Mouse (Mus musculus) MEL (cell line): Measurements from ENCODE around the gene Maco1. TPM values are rescaled to one million over a fixed set of nuclear protein-coding genes. Genes with fewer than 3 reads are reported as not detected.

Experiments
- DNase-seq: peaks from one replicate; pipeline ENCODE4 v3.0.0; 2011; ENCODE audit warnings: low read depth, low spot score
- H3K27ac ChIP-seq: 2 replicates; pipeline ENCODE4 v1.5.1; 2012; ENCODE audit warnings: low read depth, mild to moderate bottlenecking, control low read depth, low read length, moderate library complexity; ENCODE audit not compliant: control insufficient read depth
- H3K27me3 ChIP-seq, 2 experiments: fragments of 150-350 bp in 1 of 2; sonication (generic) in 1 of 2; 2 replicates each; pipeline ENCODE4 v1.6.1; 2012; ENCODE audit warnings: low read length in 2 of 2, mild to moderate bottlenecking in 2 of 2, improper control_type of control experiment in 1 of 2, moderate library complexity in 1 of 2; ENCODE audit not compliant: insufficient read depth in 2 of 2, control insufficient read depth in 1 of 2
- H3K36me3 ChIP-seq, 2 experiments: 2 replicates each; pipeline ENCODE4 v1.6.1; 2012 to 2014; ENCODE audit warnings: low read length in 2 of 2, improper control_type of control experiment in 1 of 2, inconsistent platforms in 1 of 2, mild to moderate bottlenecking in 1 of 2; ENCODE audit not compliant: insufficient read depth in 2 of 2, control insufficient read depth in 1 of 2
- H3K4me1 ChIP-seq, 2 experiments: fragments of 150-350 bp in 1 of 2; sonication (generic) in 1 of 2; 2 replicates each; pipeline ENCODE4 v1.6.1; 2012; ENCODE audit warnings: low read length in 2 of 2, improper control_type of control experiment in 1 of 2, mild to moderate bottlenecking in 1 of 2; ENCODE audit not compliant: insufficient read depth in 2 of 2, control insufficient read depth in 1 of 2
- H3K4me3 ChIP-seq, 2 experiments: fragments of 150-350 bp in 1 of 2; sonication (generic) in 1 of 2; 2 replicates each; pipeline ENCODE4 v1.5.1; 2012; ENCODE audit warnings: low read depth in 2 of 2, low read length in 2 of 2, mild to moderate bottlenecking in 2 of 2, moderate library complexity in 2 of 2, control low read depth in 1 of 2, improper control_type of control experiment in 1 of 2; ENCODE audit not compliant: control insufficient read depth in 1 of 2, insufficient read depth in 1 of 2
- H3K79me2 ChIP-seq: 2 replicates; pipeline ENCODE4 v1.6.1; 2012; ENCODE audit warnings: mild to moderate bottlenecking, low read length, moderate library complexity; ENCODE audit not compliant: control insufficient read depth, poor library complexity, insufficient read depth
- H3K9ac ChIP-seq: 2 replicates; pipeline ENCODE4 v1.6.1; 2012; ENCODE audit warnings: low read depth, mild to moderate bottlenecking, control low read depth, low read length, moderate library complexity; ENCODE audit not compliant: control insufficient read depth, poor library complexity, severe bottlenecking
- H3K9me3 ChIP-seq: fragments of 150-350 bp; sonication (generic); replicated peaks from 2 replicates; pipeline ENCODE4 v1.6.1; 2012; ENCODE audit warnings: mild to moderate bottlenecking, low read length, improper control_type of control experiment, moderate library complexity; ENCODE audit not compliant: insufficient read depth
- CHD1 ChIP-seq: IDR thresholded peaks from 2 replicates; pipeline ENCODE4 v1.6.1; 2012; ENCODE audit warnings: low read depth, mild to moderate bottlenecking, inconsistent platforms, low read length, improper control_type of control experiment
- CHD2 ChIP-seq: IDR thresholded peaks from 2 replicates; pipeline ENCODE4 v1.6.1; 2011; ENCODE audit warnings: low read length, improper control_type of control experiment
- E2F4 ChIP-seq: IDR thresholded peaks from 2 replicates; pipeline ENCODE4 v1.6.1; 2011; ENCODE audit warnings: low read depth, low read length, improper control_type of control experiment, borderline replicate concordance
- ETS1 ChIP-seq: IDR thresholded peaks from 2 replicates; pipeline ENCODE4 v1.6.1; 2012; ENCODE audit warnings: low read depth, mild to moderate bottlenecking, inconsistent platforms, low read length, improper control_type of control experiment, moderate library complexity
- GATA1 ChIP-seq: IDR thresholded peaks from 2 replicates; pipeline ENCODE4 v1.6.1; 2011; ENCODE audit warnings: low read depth, low read length, improper control_type of control experiment
- JUND ChIP-seq: IDR thresholded peaks from 2 replicates; pipeline ENCODE4 v1.6.1; 2011; ENCODE audit warnings: low read depth, mild to moderate bottlenecking, improper control_type of control experiment, low read length
- MAFK ChIP-seq: IDR thresholded peaks from 2 replicates; pipeline ENCODE4 v1.6.1; 2011; ENCODE audit warnings: low read depth, mild to moderate bottlenecking, low read length, improper control_type of control experiment, borderline replicate concordance
- MAX ChIP-seq: IDR thresholded peaks from 2 replicates; pipeline ENCODE4 v1.6.1; 2011; ENCODE audit warnings: low read length, improper control_type of control experiment
- MAZ ChIP-seq: IDR thresholded peaks from 2 replicates; pipeline ENCODE4 v1.6.1; 2012; ENCODE audit warnings: low read depth, mild to moderate bottlenecking, inconsistent platforms, low read length, improper control_type of control experiment
- MXI1 ChIP-seq: IDR thresholded peaks from 2 replicates; pipeline ENCODE4 v1.6.1; 2011; ENCODE audit warnings: mild to moderate bottlenecking, low read depth, low read length, improper control_type of control experiment
- MYC ChIP-seq: IDR thresholded peaks from 2 replicates; pipeline ENCODE4 v1.6.1; 2011; ENCODE audit warnings: low read depth, mild to moderate bottlenecking, low read length, improper control_type of control experiment, moderate library complexity
- NELFE ChIP-seq: IDR thresholded peaks from 2 replicates; pipeline ENCODE4 v1.6.1; 2011; ENCODE audit warnings: low read depth, low read length, improper control_type of control experiment
- POLR2AphosphoS2 ChIP-seq: IDR thresholded peaks from 2 replicates; pipeline ENCODE4 v1.6.1; 2011; ENCODE audit warnings: low read length, improper control_type of control experiment
- RAD21 ChIP-seq: IDR thresholded peaks from 2 replicates; pipeline ENCODE4 v1.6.1; 2011; ENCODE audit warnings: mild to moderate bottlenecking, low read depth, low read length, improper control_type of control experiment
- SMC3 ChIP-seq: IDR thresholded peaks from 2 replicates; pipeline ENCODE4 v1.6.1; 2011; ENCODE audit warnings: low read depth, low read length, improper control_type of control experiment
- TCF12 ChIP-seq: IDR thresholded peaks from 2 replicates; pipeline ENCODE4 v1.6.1; 2014; ENCODE audit warnings: low read depth, mild to moderate bottlenecking, inconsistent platforms, low read length, improper control_type of control experiment, moderate library complexity
- UBTF ChIP-seq: IDR thresholded peaks from 2 replicates; pipeline ENCODE4 v1.6.1; 2012; ENCODE audit warnings: low read depth, mild to moderate bottlenecking, inconsistent platforms, low read length, improper control_type of control experiment, moderate library complexity, borderline replicate concordance; ENCODE audit not compliant: insufficient read depth
- USF2 ChIP-seq, 2 experiments: IDR thresholded peaks; 2 replicates each; pipeline ENCODE4 v1.6.1; 2011 to 2012; ENCODE audit warnings: improper control_type of control experiment in 2 of 2, low read length in 2 of 2, borderline replicate concordance in 1 of 2, inconsistent platforms in 1 of 2, low read depth in 1 of 2, mild to moderate bottlenecking in 1 of 2; ENCODE audit not compliant: insufficient read depth in 1 of 2
- ZC3H11A ChIP-seq: IDR thresholded peaks from 2 replicates; pipeline ENCODE4 v1.6.1; 2012; ENCODE audit warnings: low read depth, mild to moderate bottlenecking, inconsistent platforms, low read length, improper control_type of control experiment
- ZKSCAN1 ChIP-seq: IDR thresholded peaks from 2 replicates; pipeline ENCODE4 v1.6.1; 2012; ENCODE audit warnings: low read depth, mild to moderate bottlenecking, inconsistent platforms, low read length, improper control_type of control experiment, moderate library complexity
- ZNF384 ChIP-seq: IDR thresholded peaks from 2 replicates; pipeline ENCODE4 v1.6.1; 2012; ENCODE audit warnings: low read depth, mild to moderate bottlenecking, inconsistent platforms, low read length, improper control_type of control experiment
- polyA plus RNA-seq, 2 experiments: library from polyadenylated mRNA; stranded (reverse) in 1 of 2; unstranded in 1 of 2; fragments of >175 nt in 1 of 2; fragments of >200 nt in 1 of 2; gene quantifications; 2 replicates each; pipeline versions ENCODE4 v1.2.1 to v1.2.4; 2012; ENCODE audit warnings: low replicate concordance in 2 of 2, low read depth in 1 of 2; ENCODE audit not compliant: insufficient read length in 2 of 2, insufficient read depth in 1 of 2, missing spikeins in 1 of 2
- total RNA-seq: library from RNA; depleted of rRNA; stranded (reverse); fragments of 300-350 nt; gene quantifications from 2 replicates; pipeline ENCODE4 v1.2.3, GENCODE M21; 2012

The Maco1 gene
- total and polyA plus RNA-seq, 3 experiments: 22.2 to 35.9 TPM; not detected in 1

- Histone ChIP-seq H3K4me1 (peaks cover 8% of the 10 kb centered on the region in 2 experiments), H3K27ac (no peak overlapping the region), H3K9ac (no peak overlapping the region), H3K27me3 (no peaks in the 10 kb centered on the region), H3K9me3 (no peaks in the 10 kb centered on the region), H3K36me3 (peaks cover 0 to 4% of the 10 kb centered on the region in 2 experiments; a peak in 2 of 4 replicates), H3K79me2 (no peaks in the 10 kb centered on the region), H3K4me3 (no peak overlapping the region)
- TF ChIP-seq GATA1 (no peak), UBTF (no peak), MAZ (no peak)
- DNase-seq: no peak
These were observed 79.0 kb downstream of the Maco1 start for GRCm38 (mm10) chr4:134774126-134774525.

- H3K36me3 ChIP-seq: peaks cover 0 to 4% of the 10 kb centered on the region in 2 experiments; a peak in 2 of 4 replicates
- no peaks in the 10 kb centered on the region for H3K79me2 ChIP-seq
- no peak overlapping the region for H3K4me3 ChIP-seq
- no peaks in the 10 kb centered on the region for H3K9me3 ChIP-seq
- H3K27me3 ChIP-seq: no peaks in the 10 kb centered on the region
- H3K9ac ChIP-seq: no peak overlapping the region
- H3K27ac ChIP-seq: no peak overlapping the region
- peaks cover 8 to 13% of the 10 kb centered on the region in 2 experiments for H3K4me1 ChIP-seq
- no peak for TF ChIP-seq E2F4
- no peak for TF ChIP-seq ZNF384
- TF ChIP-seq MAFK: no peak
- TF ChIP-seq POLR2AphosphoS2: no peak
- no peak; the same call in 1 of the 2 replicates for TF ChIP-seq TCF12
- no peak for TF ChIP-seq RAD21
- no peak for TF ChIP-seq ZC3H11A
- no peak for TF ChIP-seq USF2 (IDR thresholded peaks at IDR 0.05; ENCODE audit: borderline replicate concordance in 1 of 2, insufficient read depth in 1 of 2, low read depth in 1 of 2, low read length in 2 of 2)
- TF ChIP-seq MXI1: no peak
- no peak for TF ChIP-seq CHD1
- TF ChIP-seq JUND: no peak
- TF ChIP-seq ETS1: no peak
- no peak for TF ChIP-seq NELFE
- TF ChIP-seq MAX: no peak
- TF ChIP-seq GATA1: no peak
- TF ChIP-seq CHD2: no peak
- no peak for TF ChIP-seq MYC
- no peak for TF ChIP-seq SMC3
- TF ChIP-seq ZKSCAN1: no peak
- DNase-seq: peak; percentile 52
These were observed 80.1 kb downstream of the Maco1 start for GRCm38 (mm10) chr4:134772805-134773674.
